Mouse (Mus musculus): ENCODE data around the gene Xrra1. TPM values are rescaled to one million over a fixed set of nuclear protein-coding genes. Genes with fewer than 3 reads are reported as not detected.
"Not testable (repeated sequence)": the region's sequence is repeated elsewhere in the genome, so short reads cannot be mapped to it uniquely, and the experiment has no call there.

The Xrra1 gene
- polyA plus RNA-seq, 1 experiment from 2014 or later: 0.26 TPM

- H3K36me3 ChIP-seq: peaks cover 45% of the 10 kb centered on the region
- no peak overlapping the region for H3K4me3 ChIP-seq
- H3K4me1 ChIP-seq: no peaks in the 10 kb centered on the region
- H3K9ac ChIP-seq: no peak overlapping the region
- no peak overlapping the region for H3K4me2 ChIP-seq
- 75% methylated on average over 10 of the region's 10 CpGs for WGBS
- ATAC-seq (ENCODE audit: borderline replicate concordance, extremely low read depth, low FRiP score, low TSS enrichment): no peak
- H3K9me3 ChIP-seq: no peaks in the 10 kb centered on the region
- no peak overlapping the region for H3K27ac ChIP-seq
- H3K27me3 ChIP-seq: no peaks in the 10 kb centered on the region
These were observed 68.2 kb downstream of the Xrra1 start for GRCm38 (mm10) chr7:99926916-99927714.

- Histone ChIP-seq H3K36me3 (peaks cover 38% of the 10 kb centered on the region), H3K9me3 (no peaks in the 10 kb centered on the region), H3K27me3 (no peaks in the 10 kb centered on the region), H3K27ac (no peak overlapping the region), H3K9ac (no peak overlapping the region), H3K4me1 (no peaks in the 10 kb centered on the region), H3K4me2 (no peak overlapping the region), H3K4me3 (no peak overlapping the region)
- 57% methylated on average over 1 of the region's 1 CpGs for WGBS
- no peak for ATAC-seq (ENCODE audit: borderline replicate concordance, extremely low read depth, low FRiP score, low TSS enrichment)
These were observed 76.8 kb downstream of the Xrra1 start for GRCm38 (mm10) chr7:99935758-99936157.

GRCm38 (mm10) chr7:99940669-99941068 is 81.8 kb downstream of the Xrra1 start:
- H3K36me3 ChIP-seq: peaks cover 58% of the 10 kb centered on the region
- ATAC-seq (ENCODE audit: borderline replicate concordance, extremely low read depth, low FRiP score, low TSS enrichment): no peak
- 100% methylated on average over 1 of the region's 1 CpGs for WGBS

GRCm38 (mm10) chr7:99944520-99944919 is 85.6 kb downstream of the Xrra1 start:
- no peak for ATAC-seq (ENCODE audit: borderline replicate concordance, extremely low read depth, low FRiP score, low TSS enrichment)

More at GRCm38 (mm10) chr7:99940669-99941068, 81.8 kb downstream of the Xrra1 start:
- no peaks in the 10 kb centered on the region for H3K27me3 ChIP-seq
- H3K4me2 ChIP-seq: no peak overlapping the region
- H3K9me3 ChIP-seq: no peaks in the 10 kb centered on the region
- H3K27ac ChIP-seq: no peak overlapping the region
- H3K9ac ChIP-seq: no peak overlapping the region
- H3K4me3 ChIP-seq: no peak overlapping the region
- no peaks in the 10 kb centered on the region for H3K4me1 ChIP-seq

GRCm38 (mm10) chr7:99945012-99945411 is 86.1 kb downstream of the Xrra1 start:
- H3K4me2 ChIP-seq; H3K9me3 ChIP-seq; H3K4me3 ChIP-seq; H3K9ac ChIP-seq; ATAC-seq (ENCODE audit: borderline replicate concordance, extremely low read depth, low FRiP score, low TSS enrichment); H3K27me3 ChIP-seq; H3K27ac ChIP-seq; H3K4me1 ChIP-seq: not testable (repeated sequence)
- H3K36me3 ChIP-seq: peaks cover 68% of the 10 kb centered on the region
- WGBS: 92% methylated on average over 22 of the region's 22 CpGs

More at GRCm38 (mm10) chr7:99944520-99944919, 85.6 kb downstream of the Xrra1 start:
- Histone ChIP-seq H3K4me1 (no peaks in the 10 kb centered on the region), H3K4me2 (no peak overlapping the region), H3K9ac (no peak overlapping the region), H3K27me3 (no peaks in the 10 kb centered on the region), H3K36me3 (peaks cover 66% of the 10 kb centered on the region), H3K4me3 (no peak overlapping the region), H3K27ac (no peak overlapping the region), H3K9me3 (no peaks in the 10 kb centered on the region; the same call in 1 of the 2 replicates)
- WGBS: 97% methylated on average over 3 of the region's 3 CpGs

- Histone ChIP-seq H3K27me3 (no peaks in the 10 kb centered on the region), H3K4me3 (no peak overlapping the region), H3K27ac (no peak overlapping the region), H3K9ac (no peak overlapping the region), H3K9me3 (no peaks in the 10 kb centered on the region; the same call in 1 of the 2 replicates), H3K4me1 (no peaks in the 10 kb centered on the region), H3K36me3 (peaks cover 60% of the 10 kb centered on the region), H3K4me2 (no peak overlapping the region)
- ATAC-seq (ENCODE audit: borderline replicate concordance, extremely low read depth, low FRiP score, low TSS enrichment): no peak
- 93% methylated on average over 3 of the region's 3 CpGs for WGBS
These were observed 87.0 kb downstream of the Xrra1 start for GRCm38 (mm10) chr7:99945939-99946338.

- Histone ChIP-seq H3K27me3 (no peaks in the 10 kb centered on the region), H3K4me2 (no peak overlapping the region), H3K9ac (no peak overlapping the region), H3K4me1 (no peaks in the 10 kb centered on the region), H3K27ac (no peak overlapping the region), H3K36me3 (peaks cover 57% of the 10 kb centered on the region), H3K4me3 (no peak overlapping the region), H3K9me3 (no peaks in the 10 kb centered on the region; the same call in 1 of the 2 replicates)
- 76% methylated on average over 4 of the region's 4 CpGs for WGBS
- no peak for ATAC-seq (ENCODE audit: borderline replicate concordance, extremely low read depth, low FRiP score, low TSS enrichment)
These were observed 87.4 kb downstream of the Xrra1 start for GRCm38 (mm10) chr7:99946356-99946755.

- ATAC-seq (ENCODE audit: borderline replicate concordance, extremely low read depth, low FRiP score, low TSS enrichment): no peak
- Histone ChIP-seq H3K4me2 (no peak overlapping the region), H3K9ac (no peak overlapping the region), H3K9me3 (no peaks in the 10 kb centered on the region; the same call in 1 of the 2 replicates), H3K4me3 (no peak overlapping the region), H3K27me3 (no peaks in the 10 kb centered on the region), H3K4me1 (no peaks in the 10 kb centered on the region), H3K27ac (no peak overlapping the region), H3K36me3 (peaks cover 57% of the 10 kb centered on the region)
- 78% methylated on average over 9 of the region's 9 CpGs for WGBS
These were observed 88.4 kb downstream of the Xrra1 start for GRCm38 (mm10) chr7:99947329-99947728.

GRCm38 (mm10) chr7:99953442-99954098 is 94.7 kb downstream of the Xrra1 start:
- WGBS: 71% methylated on average over 6 of the region's 6 CpGs
- Histone ChIP-seq H3K27ac (no peak overlapping the region), H3K4me2 (no peak overlapping the region), H3K4me3 (no peak overlapping the region), H3K9ac (no peak overlapping the region), H3K27me3 (no peaks in the 10 kb centered on the region), H3K4me1 (no peaks in the 10 kb centered on the region), H3K36me3 (peaks cover 14% of the 10 kb centered on the region), H3K9me3 (no peaks in the 10 kb centered on the region)
- no peak for ATAC-seq (ENCODE audit: borderline replicate concordance, extremely low read depth, low FRiP score, low TSS enrichment)

GRCm38 (mm10) chr7:99954212-99954611 is 95.3 kb downstream of the Xrra1 start:
- ATAC-seq (ENCODE audit: borderline replicate concordance, extremely low read depth, low FRiP score, low TSS enrichment): no peak

GRCm38 (mm10) chr7:99956095-99956494 is 97.2 kb downstream of the Xrra1 start:
- no peak for ATAC-seq (ENCODE audit: borderline replicate concordance, extremely low read depth, low FRiP score, low TSS enrichment)
- Histone ChIP-seq H3K27ac (no peak overlapping the region), H3K9ac (no peak overlapping the region), H3K9me3 (no peaks in the 10 kb centered on the region), H3K4me2 (no peak overlapping the region), H3K27me3 (no peaks in the 10 kb centered on the region), H3K4me1 (no peaks in the 10 kb centered on the region), H3K4me3 (no peak overlapping the region), H3K36me3 (peaks cover 10% of the 10 kb centered on the region)
- WGBS: 96% methylated on average over 7 of the region's 7 CpGs

More at GRCm38 (mm10) chr7:99954212-99954611, 95.3 kb downstream of the Xrra1 start:
- no peak overlapping the region for H3K4me2 ChIP-seq
- H3K27ac ChIP-seq: no peak overlapping the region
- no peaks in the 10 kb centered on the region for H3K9me3 ChIP-seq
- H3K4me3 ChIP-seq: no peak overlapping the region
- no peaks in the 10 kb centered on the region for H3K4me1 ChIP-seq
- 91% methylated on average over 8 of the region's 8 CpGs for WGBS
- H3K27me3 ChIP-seq: no peaks in the 10 kb centered on the region
- no peak overlapping the region for H3K9ac ChIP-seq
- peaks cover 14% of the 10 kb centered on the region for H3K36me3 ChIP-seq

Data from lung, embryonic 15.5 days (tissue).